Mouse (Mus musculus) ES-E14 (cell line): ENCODE measurements around the gene Araf.

Experiments used
- CHD2 ChIP-seq: IDR thresholded peaks from 2 replicates; pipeline ENCODE4 v1.6.1; 2014; ENCODE audit warnings: mild to moderate bottlenecking, low read depth, low read length, inconsistent platforms
- HCFC1 ChIP-seq: IDR thresholded peaks from 2 replicates; pipeline ENCODE4 v1.6.1; 2012; ENCODE audit warnings: low read length, inconsistent platforms, borderline replicate concordance; ENCODE audit not compliant: insufficient read depth
- MAFK ChIP-seq: IDR thresholded peaks from 2 replicates; pipeline ENCODE4 v1.6.1; 2014; ENCODE audit warnings: mild to moderate bottlenecking, low read depth, low read length, inconsistent platforms; ENCODE audit not compliant: insufficient read depth
- ZC3H11A ChIP-seq: IDR thresholded peaks from 2 replicates; pipeline ENCODE4 v1.6.1; 2012; ENCODE audit warnings: low read depth, mild to moderate bottlenecking, inconsistent platforms, low read length, borderline replicate concordance
- ZNF384 ChIP-seq: IDR thresholded peaks from 2 replicates; pipeline ENCODE4 v1.6.1; 2012; ENCODE audit warnings: low read depth, low read length, inconsistent platforms

- no peak for TF ChIP-seq ZC3H11A
- TF ChIP-seq MAFK: no peak
- no peak for TF ChIP-seq ZNF384
- no peak for TF ChIP-seq HCFC1
- no peak for TF ChIP-seq CHD2
Observed at GRCm38 (mm10) chrX:20761201-20761600, 36.4 kb upstream of the Araf start.
